Mouse (Mus musculus) stomach, embryonic 16.5 days (tissue): ENCODE results near the gene Olfr1389. TPM values are rescaled to one million over a fixed set of nuclear protein-coding genes. Genes with fewer than 3 reads are reported as not detected.
"Not testable (repeated sequence)": the region's sequence is repeated elsewhere in the genome, so short reads cannot be mapped to it uniquely, and the experiment has no call there.

ENCODE experiments used
- ATAC-seq: fragments of 200-750 bp; cut with Nextera tagmentation; 2 replicates; pipeline ENCODE4 v1.8.0; 2017; ENCODE audit warnings: moderate number of reproducible peaks, moderate TSS enrichment; ENCODE audit not compliant: insufficient read depth, low FRiP score
- H3K27ac ChIP-seq: fragments of 300-500 bp; sonication (generic); 2 replicates; pipeline ENCODE4 v1.5.1; 2014; ENCODE audit warnings: low read length
- H3K27me3 ChIP-seq: fragments of 300-500 bp; sonication (generic); 2 replicates; pipeline ENCODE4 v1.6.1; 2014; ENCODE audit warnings: low read length, control low read depth, mixed read lengths; ENCODE audit not compliant: control insufficient read depth, insufficient read depth
- H3K36me3 ChIP-seq: fragments of 300-500 bp; sonication (generic); 2 replicates; pipeline ENCODE4 v1.6.1; 2014; ENCODE audit warnings: low read length; ENCODE audit not compliant: control insufficient read depth, insufficient read depth
- H3K4me1 ChIP-seq: fragments of 300-500 bp; sonication (generic); 2 replicates; pipeline ENCODE4 v1.6.1; 2014; ENCODE audit warnings: low read length, control low read depth, mixed read lengths; ENCODE audit not compliant: control insufficient read depth, insufficient read depth
- H3K4me2 ChIP-seq: fragments of 300-500 bp; sonication (generic); 2 replicates; pipeline ENCODE4 v1.6.1; 2014; ENCODE audit warnings: low read depth, low read length, mixed read lengths
- H3K4me3 ChIP-seq: fragments of 300-500 bp; sonication (generic); replicated peaks from 2 replicates; pipeline ENCODE4 v1.5.1; 2014; ENCODE audit warnings: mild to moderate bottlenecking, low read length
- H3K9ac ChIP-seq: fragments of 300-500 bp; sonication (generic); 2 replicates; pipeline ENCODE4 v1.6.1; 2014; ENCODE audit warnings: low read length
- H3K9me3 ChIP-seq: fragments of 300-500 bp; sonication (generic); replicated peaks from 2 replicates; pipeline ENCODE4 v1.6.1; 2016; ENCODE audit warnings: low read length, control low read depth; ENCODE audit not compliant: control insufficient read depth
- WGBS: fragments of 180-500 bp; shearing (Covaris S2); extraction: QIAGEN DNeasy Blood & Tissue Kit; methylation state at CpG from one replicate; pipeline ENCODE4 v1.1.7; 2014; 5-methylcytosine and 5-hydroxymethylcytosine counted together
- polyA plus RNA-seq: library from polyadenylated mRNA; unstranded; fragments of >200 nt; fragmentation: Nextera tagmentation; extraction: Ambion mirVana; gene quantifications from 2 replicates; pipeline ENCODE4 v1.2.1, GENCODE M21; 2015

Olfr1389 gene
- polyA plus RNA-seq, 1 experiment from 2014 or later = not detected

DNA sequence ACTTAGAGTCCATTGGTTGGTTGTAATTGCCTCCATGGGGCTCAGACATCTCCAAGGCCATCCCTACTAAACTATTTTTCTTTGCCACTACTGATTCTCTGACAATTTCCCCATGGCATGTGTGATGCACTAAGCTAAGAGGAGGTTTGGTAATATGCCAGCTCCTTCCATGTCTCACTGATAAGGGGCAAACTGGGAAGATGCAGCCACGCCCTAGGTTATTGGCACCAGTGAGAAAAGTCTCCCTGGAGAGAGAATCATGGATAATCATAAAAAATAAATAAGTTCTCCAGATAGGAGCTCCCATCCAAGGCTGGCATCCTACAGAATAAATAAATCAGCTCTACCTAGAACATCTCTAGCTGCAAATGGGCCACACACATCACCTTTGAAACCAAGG, 32.2 kb downstream of the Olfr1389 start, which contains the start of gene Olfr1387:
Gene Olfr1387, plus strand, starts transcription at position 301 of the 400 bp plus-strand sequence.
- no peak within 1 kb of the TSS for H3K4me2 ChIP-seq
- H3K36me3 ChIP-seq = no peaks in the 10 kb centered on the region
- no peak for ATAC-seq
- no peak within 1 kb of the TSS for H3K27ac ChIP-seq
- no peak within 1 kb of the TSS for H3K4me3 ChIP-seq
- H3K9ac ChIP-seq = no peak within 1 kb of the TSS
- H3K27me3 ChIP-seq = no peaks in the 10 kb centered on the region
- no peaks in the 10 kb centered on the region for H3K4me1 ChIP-seq
- no peaks in the 10 kb centered on the region for H3K9me3 ChIP-seq
- 96% methylated on average over 1 of the region's 1 CpGs for WGBS

- not testable (repeated sequence) for H3K27me3 ChIP-seq, ATAC-seq
Measured at GRCm38 (mm10) chr11:49464746-49465145, 41.9 kb downstream of the Olfr1389 start, which contains the start of gene Olfr1386. Gene Olfr1386, plus strand, starts transcription at chr11:49465046.

More at GRCm38 (mm10) chr11:49464746-49465145, 41.9 kb downstream of the Olfr1389 start, which contains the start of gene Olfr1386:
- not testable (repeated sequence) for H3K4me1 ChIP-seq, H3K36me3 ChIP-seq, H3K4me2 ChIP-seq, H3K9me3 ChIP-seq, H3K27ac ChIP-seq, H3K9ac ChIP-seq, H3K4me3 ChIP-seq
- 78% methylated on average over 2 of the region's 3 CpGs for WGBS

Other genes with a start within 250 kb of the Olfr1389 start
- gene Btnl9, start 235.9 kb upstream of the Olfr1389 start, polyA plus RNA-seq = 1.2 and 2.1 TPM in 2 replicates
- gene Zfp62, start 219.8 kb upstream of the Olfr1389 start, polyA plus RNA-seq = 30.3 and 32.9 TPM in 2 replicates
- gene Mgat1, start 178.9 kb upstream of the Olfr1389 start, polyA plus RNA-seq = 65.9 and 70.1 TPM in 2 replicates
- 0.10 TPM in 1 of 2 replicates, not detected in the other for gene Olfr1393, start 144.8 kb upstream of the Olfr1389 start, polyA plus RNA-seq
- gene Olfr1392, start 137.8 kb upstream of the Olfr1389 start, polyA plus RNA-seq = 0.08 TPM in 1 of 2 replicates, not detected in the other
- gene Olfr10, start 118.3 kb upstream of the Olfr1389 start, polyA plus RNA-seq = not detected in 2 replicates
- not detected in 2 replicates for gene Olfr1391, start 100.3 kb upstream of the Olfr1389 start, polyA plus RNA-seq
- not detected in 2 replicates for gene Olfr1390, start 87.9 kb upstream of the Olfr1389 start, polyA plus RNA-seq
- 0.18 TPM in 1 of 2 replicates, not detected in the other for gene Olfr1388, start 13.6 kb downstream of the Olfr1389 start, polyA plus RNA-seq
- not detected in 2 replicates for gene Olfr1387, start 32.3 kb downstream of the Olfr1389 start, polyA plus RNA-seq
- gene Olfr1386, start 42.0 kb downstream of the Olfr1389 start, polyA plus RNA-seq = not detected in 2 replicates
- gene Olfr1385, start 66.0 kb downstream of the Olfr1389 start, polyA plus RNA-seq = not detected in 2 replicates
- gene Olfr1384, start 83.7 kb downstream of the Olfr1389 start, polyA plus RNA-seq = not detected in 2 replicates
- gene Olfr1383, start 96.6 kb downstream of the Olfr1389 start, polyA plus RNA-seq = not detected in 2 replicates
- not detected in 2 replicates for gene Olfr1382, start 105.2 kb downstream of the Olfr1389 start, polyA plus RNA-seq
- not detected in 2 replicates for gene Olfr1381, start 120.4 kb downstream of the Olfr1389 start, polyA plus RNA-seq
- not detected in 2 replicates for gene Olfr1380, start 133.8 kb downstream of the Olfr1389 start, polyA plus RNA-seq
- 5.5 and 5.8 TPM in 2 replicates for gene Flt4, start 186.2 kb downstream of the Olfr1389 start, polyA plus RNA-seq
- gene Scgb3a1, start 240.5 kb downstream of the Olfr1389 start, polyA plus RNA-seq = not detected in 2 replicates